Mouse (Mus musculus) E14TG2a.4 (cell line): Measurements from ENCODE around the gene Atmin.

ENCODE experiments used
- CTCF ChIP-seq: conservative IDR thresholded peaks from 2 replicates; pipeline ENCODE4 v1.5.1; 2014; ENCODE audit warnings: low read length
- NANOG ChIP-seq: IDR thresholded peaks from 2 replicates; pipeline ENCODE4 v1.6.1; 2014; ENCODE audit warnings: borderline replicate concordance, low read length, mixed read lengths
- POU5F1 ChIP-seq: IDR thresholded peaks from 2 replicates; pipeline ENCODE4 v1.6.1; 2014; ENCODE audit warnings: low read length, borderline replicate concordance

DNA sequence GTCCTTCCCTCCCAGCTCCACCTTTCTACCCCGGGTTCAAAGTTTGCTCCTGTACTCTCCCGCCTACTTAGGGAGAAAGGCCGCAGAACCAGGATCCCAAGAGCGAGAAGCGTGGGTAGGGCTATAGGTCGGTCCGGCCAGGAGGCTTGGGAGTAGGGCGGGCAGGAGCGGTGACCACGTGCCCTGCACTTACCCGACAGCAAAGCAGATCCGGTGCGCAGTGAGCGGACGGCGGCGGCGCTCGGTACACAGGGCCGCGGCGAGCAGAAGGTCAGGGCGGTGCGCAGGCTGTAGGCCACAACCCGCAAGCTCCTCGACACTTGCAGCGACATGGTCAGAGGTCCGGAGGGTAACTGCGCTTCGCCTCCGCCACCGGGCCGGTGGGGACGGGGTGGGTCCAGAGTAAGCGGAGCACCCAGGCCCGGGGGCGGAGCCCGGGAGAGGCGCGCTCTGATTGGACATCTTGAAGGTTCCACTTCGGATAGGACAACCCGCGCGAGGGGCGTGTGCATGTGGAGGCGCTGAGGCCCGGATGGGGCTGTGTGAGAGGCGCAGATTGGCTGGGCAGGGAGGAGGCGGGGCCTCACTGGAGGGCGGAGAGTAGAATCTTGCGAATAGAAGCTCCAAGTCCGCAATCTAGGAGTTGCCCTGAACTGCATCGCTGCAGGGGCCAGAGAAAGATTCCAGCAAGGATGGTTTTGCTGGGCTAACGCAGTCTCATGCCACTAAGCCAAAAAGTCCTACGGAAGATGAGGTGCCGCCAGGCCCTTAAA is 50.1 kb downstream of the Atmin start, which contains the start of gene Gcsh:
- TF ChIP-seq CTCF (no peak), POU5F1 (no peak), NANOG (no peak)
